Mouse (Mus musculus): ENCODE data around the gene Adamts15.

DNA sequence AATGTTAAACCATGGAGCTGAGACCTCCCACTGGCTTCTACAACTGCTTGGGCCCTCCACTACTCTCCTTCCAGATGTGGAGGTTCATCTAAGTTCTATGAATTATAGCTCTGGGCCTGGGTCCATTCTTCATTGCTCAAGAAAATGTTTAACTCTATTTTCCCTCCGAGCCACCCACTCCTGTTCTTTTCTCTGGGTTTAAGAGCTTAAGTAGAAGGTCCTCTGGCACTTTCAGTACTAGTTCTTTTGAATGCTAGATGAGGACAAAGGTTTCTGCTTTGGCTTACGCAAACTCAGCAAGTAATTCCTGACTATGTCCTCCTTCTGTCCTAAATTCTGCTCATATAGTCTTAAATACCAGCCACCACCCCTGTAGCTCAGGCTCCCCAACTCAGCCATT is 6.5 kb upstream of the Adamts15 start:
- TF ChIP-seq CTCF (conservative IDR thresholded peaks at IDR 0.05; ENCODE audit: low read length) (no peak), NANOG (IDR thresholded peaks at IDR 0.05; ENCODE audit: borderline replicate concordance, low read length) (no peak), POU5F1 (IDR thresholded peaks at IDR 0.05; ENCODE audit: borderline replicate concordance, low read length) (no peak)

Data from E14TG2a.4 (cell line).